Mouse (Mus musculus): ENCODE measurements around the gene Paqr4.
A peak's percentile ranks its signal among the peaks of the same experiment; 100 is the strongest.

The Paqr4 gene

GRCm38 (mm10) chr17:23748631-23749391 is 8.1 kb upstream of the Paqr4 start:
- no peak for DNase-seq (ENCODE audit: low spot score)

DNA sequence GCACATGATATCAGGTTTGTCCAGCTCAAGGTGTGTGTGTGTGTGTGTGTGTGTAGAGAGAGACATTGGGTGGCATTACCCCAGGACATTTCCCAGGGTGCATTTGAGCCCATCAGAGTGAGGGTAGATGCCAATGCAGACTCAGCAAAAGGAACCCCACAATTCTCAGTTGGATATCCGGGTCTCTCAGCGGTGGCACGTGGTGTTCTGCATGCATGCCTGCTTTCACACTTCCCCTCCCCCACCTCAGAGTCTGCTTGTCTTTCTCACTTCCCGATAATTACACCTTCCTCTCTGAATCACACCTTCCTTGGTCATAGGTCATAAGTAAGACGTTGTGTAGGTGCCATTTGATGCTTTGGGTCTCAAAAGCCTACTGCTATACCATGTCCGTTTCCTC is 7.4 kb upstream of the Paqr4 start:
- DNase-seq (ENCODE audit: low spot score) = no peak

DNA sequence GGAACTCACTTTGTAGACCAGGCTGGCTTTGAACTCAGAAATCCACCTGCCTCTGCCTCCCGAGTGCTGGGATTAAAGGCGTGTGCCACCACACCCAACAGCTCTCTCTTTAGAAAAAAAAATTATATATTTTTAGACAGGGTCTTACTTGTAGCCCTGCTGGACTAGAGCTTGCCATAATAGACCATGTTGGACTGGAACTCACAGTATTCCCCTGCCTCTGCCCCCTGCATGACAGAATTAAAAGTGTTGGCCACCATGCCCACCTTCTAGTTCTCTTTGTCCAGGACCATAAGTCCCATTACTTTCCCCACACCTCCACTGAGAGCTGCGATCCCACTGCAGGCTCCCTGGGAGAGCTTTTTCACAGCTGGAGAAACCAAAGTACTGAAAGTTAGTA is 6.8 kb upstream of the Paqr4 start:
- no peak for DNase-seq (ENCODE audit: low spot score)

DNA sequence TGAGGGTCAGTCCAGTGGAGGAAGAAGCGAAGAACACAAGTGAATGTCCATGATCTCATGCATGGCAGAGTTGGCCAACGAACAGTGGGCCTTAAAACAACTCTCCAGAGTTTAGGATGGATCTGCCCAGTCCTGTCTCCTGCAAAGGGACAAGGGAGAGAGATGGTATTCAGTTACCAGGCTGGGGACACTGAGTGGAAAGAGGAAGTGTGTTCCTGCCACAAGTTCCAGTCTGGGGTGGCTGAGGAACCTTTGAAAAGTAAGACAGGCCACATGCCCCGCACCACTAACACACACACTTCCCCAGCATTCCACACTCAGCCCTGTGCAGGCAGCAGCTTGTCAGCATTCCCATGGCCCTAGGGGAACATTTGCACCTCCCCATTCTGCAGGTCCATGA is 6.1 kb upstream of the Paqr4 start:
- no peak for DNase-seq (ENCODE audit: low spot score)

GRCm38 (mm10) chr17:23746311-23746710 is 5.6 kb upstream of the Paqr4 start:
- no peak for DNase-seq (ENCODE audit: low spot score)

GRCm38 (mm10) chr17:23745301-23746251 is 4.9 kb upstream of the Paqr4 start, which contains the start of gene Kremen2:
Gene Kremen2 (minus strand): TSS chr17:23745833.
- DNase-seq (ENCODE audit: low spot score) = no peak

- no peak for DNase-seq (ENCODE audit: low spot score)
Measured at GRCm38 (mm10) chr17:23744651-23745050, 4.0 kb upstream of the Paqr4 start.

DNA sequence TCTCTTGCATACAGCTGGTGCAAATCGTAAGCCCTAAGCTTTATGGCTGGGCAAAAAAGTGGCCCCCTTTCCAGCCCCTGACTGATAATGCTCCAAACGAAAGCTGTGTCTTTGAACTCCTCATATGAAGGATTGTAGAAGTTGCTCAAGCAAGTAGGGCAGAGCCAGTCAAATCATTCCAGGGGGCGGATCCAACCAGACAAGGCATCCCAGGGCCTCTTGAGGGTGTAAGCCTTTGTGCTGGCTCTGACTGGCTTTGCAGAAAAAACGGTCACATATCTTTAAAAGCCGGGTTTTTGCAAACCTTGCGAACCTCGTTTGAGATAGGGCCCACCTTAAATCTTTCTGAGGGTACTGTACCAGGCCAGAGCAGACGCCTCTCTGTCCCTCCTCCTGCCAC is 3.4 kb upstream of the Paqr4 start:
- DNase-seq (ENCODE audit: low spot score) = no peak

DNA sequence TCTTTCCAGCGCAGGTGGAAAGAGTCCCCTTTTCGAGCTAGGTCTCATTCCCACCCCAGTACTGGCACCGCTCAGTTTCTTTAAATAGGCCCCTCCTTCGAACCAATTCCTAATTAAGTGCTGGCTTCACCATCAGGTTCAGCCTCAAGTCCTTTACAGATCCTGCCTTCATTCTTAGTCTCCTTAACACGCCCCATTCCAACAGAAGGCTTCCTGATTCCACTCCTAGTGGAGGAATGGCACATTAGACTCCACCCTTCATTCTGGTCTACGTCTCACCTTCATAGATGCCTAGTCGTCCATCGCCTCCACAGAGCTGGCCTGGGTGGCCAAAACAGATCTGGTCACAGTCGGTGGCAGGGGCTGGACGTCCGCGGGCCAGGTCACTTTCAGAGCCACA is 2.3 kb upstream of the Paqr4 start:
- no peak for DNase-seq (ENCODE audit: low spot score)

GRCm38 (mm10) chr17:23742210-23742793 is 1.6 kb upstream of the Paqr4 start:
- no peak for DNase-seq (ENCODE audit: low spot score)

- DNase-seq (ENCODE audit: low spot score) = no peak
Measured at GRCm38 (mm10) chr17:23741359-23742209, 917 bp upstream of the Paqr4 start.

- DNase-seq (ENCODE audit: low spot score) = peak; percentile 83
Measured at GRCm38 (mm10) chr17:23740136-23740584, 507 bp downstream of the Paqr4 start.

DNA sequence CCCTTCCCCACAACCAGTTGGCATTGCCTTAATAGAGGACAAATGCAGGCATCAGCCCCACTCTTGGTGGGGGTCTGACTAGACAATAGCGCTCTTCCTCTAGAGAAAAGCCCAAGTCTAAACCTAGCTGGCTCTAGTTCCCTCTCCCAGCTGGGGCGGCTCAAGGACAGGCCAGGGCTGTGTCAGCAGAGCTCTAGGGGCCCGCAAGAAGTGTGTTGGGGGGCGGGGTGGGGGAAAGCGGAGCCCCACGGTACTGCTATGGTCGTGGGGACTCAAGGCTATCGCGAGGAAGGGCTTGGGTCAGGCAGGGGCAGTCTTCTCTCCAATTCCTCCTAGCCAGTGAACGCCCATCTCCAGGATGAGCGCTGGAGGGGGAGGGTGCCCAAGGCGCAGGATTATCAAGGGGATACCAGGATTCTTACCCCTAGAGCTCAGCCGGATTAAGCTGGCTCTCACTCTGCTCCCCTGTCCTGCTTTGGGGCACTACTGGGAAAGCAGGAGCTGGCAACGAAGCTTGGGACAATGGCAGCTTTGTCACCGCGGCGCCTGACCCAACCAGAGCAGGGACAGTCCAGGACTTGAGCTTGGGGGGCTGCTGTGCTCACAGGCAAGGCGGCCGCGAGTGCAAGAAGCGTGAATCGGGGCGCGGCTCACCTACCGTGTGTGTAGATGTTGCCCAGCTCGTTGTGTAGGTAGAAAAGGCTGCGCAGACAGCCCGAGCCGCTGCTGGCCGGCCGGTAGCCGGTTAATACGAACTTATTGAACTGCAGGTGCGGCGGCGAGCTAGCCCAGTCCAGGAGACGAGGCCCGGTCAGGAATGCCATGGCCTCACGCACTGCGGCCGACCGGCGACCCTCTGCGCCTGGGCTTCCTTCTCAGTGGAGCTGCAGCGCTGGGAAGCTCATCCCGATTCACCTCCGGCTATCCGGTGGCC is 1.2 kb downstream of the Paqr4 start:
- DNase-seq (ENCODE audit: low spot score) = no peak

GRCm38 (mm10) chr17:23738836-23739201 is 1.8 kb downstream of the Paqr4 start:
- no peak for DNase-seq (ENCODE audit: low spot score)

- DNase-seq (ENCODE audit: low spot score) = no peak
Measured at GRCm38 (mm10) chr17:23737493-23738445, 2.9 kb downstream of the Paqr4 start.

- no peak for DNase-seq (ENCODE audit: low spot score)
Measured at GRCm38 (mm10) chr17:23734341-23734740, 6.3 kb downstream of the Paqr4 start.

DNA sequence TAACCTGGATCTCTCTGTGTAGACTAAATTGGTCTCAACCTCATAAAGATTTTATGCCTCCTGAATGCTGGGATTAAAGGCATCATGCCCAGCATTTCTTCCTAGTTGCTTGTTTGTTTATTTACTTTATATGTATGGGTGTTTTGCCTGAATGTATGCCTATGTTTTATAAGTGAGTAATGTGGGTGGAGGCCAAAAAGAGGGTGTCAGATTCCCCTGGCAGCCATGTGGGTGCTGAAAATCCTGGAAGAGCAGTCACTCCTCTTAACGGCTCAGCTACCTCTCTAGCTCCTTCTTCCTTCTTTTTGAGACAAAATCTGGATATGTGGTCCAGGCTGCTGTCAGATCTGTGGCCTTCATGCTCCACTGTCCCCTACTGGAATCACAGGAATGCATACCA is 10.2 kb downstream of the Paqr4 start:
- no peak for DNase-seq (ENCODE audit: low spot score)

DNA sequence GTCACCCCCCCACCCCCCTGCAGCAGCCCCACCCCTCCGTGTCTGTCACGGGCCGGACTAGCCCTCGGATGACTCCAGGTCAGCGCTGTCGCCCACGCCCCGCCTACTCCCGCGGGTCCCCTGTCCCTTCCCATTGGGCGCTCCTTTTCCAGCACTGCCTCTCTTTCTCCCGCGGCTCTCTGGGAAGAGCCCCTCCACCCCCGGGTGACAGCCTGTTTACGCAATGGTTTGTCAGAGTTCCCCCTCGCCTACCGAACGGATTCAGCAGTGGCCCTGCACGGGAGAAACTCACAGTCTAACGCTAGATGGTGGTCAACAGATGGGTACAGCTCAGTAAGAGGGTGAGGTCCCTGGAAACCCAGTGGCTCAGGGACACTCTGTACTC is 13.9 kb downstream of the Paqr4 start:
- DNase-seq (ENCODE audit: low spot score) = peak; percentile 64

- DNase-seq (ENCODE audit: low spot score) = peak; percentile 90
Measured at GRCm38 (mm10) chr17:23725999-23726757, 14.5 kb downstream of the Paqr4 start, which contains the start of gene Pkmyt1. Gene Pkmyt1 (plus strand): TSS chr17:23726336.
